8 mouse cellular contexts compared by ENCODE assay signal in the genomic region with DNA sequence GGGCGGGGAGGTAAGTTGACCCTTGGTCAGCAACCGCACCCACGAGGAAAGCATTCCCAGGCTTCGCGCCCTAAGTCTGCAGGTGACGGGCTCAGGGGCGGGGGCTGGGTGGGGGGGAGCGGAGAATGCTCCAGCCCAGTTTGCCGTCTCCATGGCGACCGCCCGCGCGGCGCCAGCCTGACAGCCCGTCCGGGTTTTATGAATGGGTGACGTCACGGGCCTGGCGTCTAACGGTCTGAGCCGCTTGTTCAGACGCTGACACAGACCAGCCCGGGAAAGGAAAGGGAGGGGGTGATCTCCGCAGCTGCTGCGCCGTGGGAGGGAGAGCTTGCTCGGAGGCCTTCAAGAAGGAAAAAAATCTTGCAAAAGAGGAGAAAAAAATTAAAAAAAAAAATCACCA. TPM values are rescaled to one million over a fixed set of nuclear protein-coding genes. Genes with fewer than 3 reads are reported as not detected.
DNase-seq lines count a peak whose midpoint lies in the region; ATAC-seq lines count a peak whose summit lies in the region.

No protein-coding gene starts in this region.

- peak overlapping the region; percentile 89 for H3K4me2 ChIP-seq in hindbrain, embryonic 14.5 days (replicated peaks)

- WGBS in hindbrain, embryonic 14.5 days = 1% methylated on average over 25 of the region's 28 CpGs

- peak; percentile 88 for ATAC-seq in hindbrain, embryonic 14.5 days (ENCODE audit: low FRiP score)

- no peaks in the 10 kb centered on the region for H3K9me3 ChIP-seq in hindbrain, embryonic 14.5 days (ENCODE audit: control insufficient read depth, low read length)

- H3K4me1 ChIP-seq in hindbrain, embryonic 14.5 days (replicated peaks; ENCODE audit: control insufficient read depth, insufficient read depth, low read length) = peaks cover 45% of the 10 kb centered on the region

- peak overlapping the region; percentile 51 for H3K4me3 ChIP-seq in hindbrain, embryonic 14.5 days (replicated peaks; ENCODE audit: low read length)

- H3K36me3 ChIP-seq in hindbrain, embryonic 14.5 days (replicated peaks; ENCODE audit: control insufficient read depth, insufficient read depth) = no peaks in the 10 kb centered on the region

- H3K9ac ChIP-seq in hindbrain, embryonic 14.5 days = peak overlapping the region; percentile 69

- DNase-seq in Muller cell, postnatal 12 days (ENCODE audit: inconsistent ontology term) = peak; percentile 97
- peak; percentile 82 for DNase-seq in cerebellum, adult 9-11 months
- DNase-seq in frontal cortex, postnatal 25 days (ENCODE audit: low spot score in 2 of 2) = peak; percentile 67 to 85
- DNase-seq in hindbrain, embryonic 14.5 days (ENCODE audit: low spot score) = peak; percentile 95
- peak; percentile 90 to 91 for DNase-seq in layer of hippocampus, postnatal 36 days
- DNase-seq in lung, postnatal 25 days (ENCODE audit: low spot score) = peak; percentile 96
- DNase-seq in retina, postnatal 7 days (ENCODE audit: low read depth, low spot score) = peak; percentile 89
- DNase-seq in urinary bladder, postnatal 10 days (ENCODE audit: low spot score) = peak; percentile 96

- H3K27ac ChIP-seq in hindbrain, embryonic 14.5 days = peak overlapping the region; percentile 83

- H3K27me3 ChIP-seq in hindbrain, embryonic 14.5 days (ENCODE audit: control insufficient read depth, insufficient read depth, low read length) = no peaks in the 10 kb centered on the region

RNA-seq across cellular contexts. Expression of gene Id1, which starts 1.1 kb away (rescaled TPM):
- polyA plus RNA-seq in hindbrain, embryonic 14.5 days (2014; fragmentation: Nextera tagmentation; extraction: Ambion mirVana) = 56.5 and 68.0 TPM in 2 replicates
- total RNA-seq in layer of hippocampus, postnatal 36 days (2021) = 10 to 100 TPM; 15.3 to 19.8 TPM

RNA-seq across cellular contexts. Expression of gene Cox4i2, which starts 19.0 kb away (rescaled TPM):
- polyA plus RNA-seq in hindbrain, embryonic 14.5 days (2014; fragmentation: Nextera tagmentation; extraction: Ambion mirVana) = 5.8 TPM in 2 replicates
- total RNA-seq in layer of hippocampus, postnatal 36 days (2021) = 1 to 10 TPM; 1.7 to 2.7 TPM

RNA-seq across cellular contexts. Expression of gene Mcts2, which starts 48.1 kb away (rescaled TPM):
- 34.0 and 41.9 TPM in 2 replicates for polyA plus RNA-seq in hindbrain, embryonic 14.5 days (2014; fragmentation: Nextera tagmentation; extraction: Ambion mirVana)
- total RNA-seq in layer of hippocampus, postnatal 36 days (2021) = 10 to 100 TPM; 19.7 to 22.9 TPM

Comparison
In these comparisons a context has a peak if more than half of its experiments do, and no peak if none do; other contexts are left out.
1. Peak in every context shown above with its lines: DNase-seq, ATAC-seq, H3K4me3 ChIP-seq and H3K27ac ChIP-seq.